In genomic region chr17:65697791-65698463, GRCm38 (mm10) we compare ENCODE assay signal across 14 mouse cellular contexts. TPM values are rescaled to one million over a fixed set of nuclear protein-coding genes. Genes with fewer than 3 reads are reported as not detected.
DNase-seq lines count a peak whose midpoint lies in the region; ATAC-seq and TF ChIP-seq lines count a peak whose summit lies in the region.
"Had no signal": no experiment of that assay in that cellular context is flagged by ENCODE, and none has a peak within 500 bp of the region (broad histone marks: within the 10 kb centered on the region; RNA-seq: fewer than 3 reads in every experiment).

No protein-coding gene starts in this region.

- no peaks in the 10 kb centered on the region for H3K36me3 ChIP-seq in kidney, postnatal 0 days (ENCODE audit: insufficient read depth, low read length)
- no peaks in the 10 kb centered on the region for H3K36me3 ChIP-seq in liver, embryonic 12.5 days
- H3K36me3 ChIP-seq in thymus, adult 2 months (ENCODE audit: control insufficient read depth, insufficient read depth, low read length): no peaks in the 10 kb centered on the region
- H3K36me3 ChIP-seq: G1E had no signal

- H3K27me3 ChIP-seq in kidney, postnatal 0 days (ENCODE audit: insufficient read depth, low read length): no peaks in the 10 kb centered on the region
- H3K27me3 ChIP-seq in liver, embryonic 12.5 days (replicated peaks): no peaks in the 10 kb centered on the region
- H3K27me3 ChIP-seq in thymus, adult 2 months (ENCODE audit: control insufficient read depth, insufficient read depth, low read length): no peaks in the 10 kb centered on the region

- peak; percentile 64; the same call in 1 of the 2 replicates for ATAC-seq in kidney, postnatal 0 days (replicated peaks; ENCODE audit: low FRiP score, low read depth)
- ATAC-seq in liver, embryonic 12.5 days: no peak
- ATAC-seq: forebrain, postnatal 0 days had no signal

- 0 out of 2 replicates have a peak overlapping the region, but pooled peaks have one; percentile 18 for H3K9ac ChIP-seq in kidney, postnatal 0 days (ENCODE audit: low read depth, low read length)
- no peak overlapping the region for H3K9ac ChIP-seq in liver, embryonic 12.5 days
- H3K9ac ChIP-seq: forebrain, postnatal 0 days had no signal

- H3K4me1 ChIP-seq in kidney, postnatal 0 days (replicated peaks; ENCODE audit: insufficient read depth, low read length): peaks cover 4% of the 10 kb centered on the region; the same call in 1 of the 2 replicates
- H3K4me1 ChIP-seq in liver, embryonic 12.5 days: no peaks in the 10 kb centered on the region
- H3K4me1 ChIP-seq in thymus, adult 2 months (replicated peaks; ENCODE audit: control insufficient read depth, insufficient read depth, low read length): no peaks in the 10 kb centered on the region

- H3K4me2 ChIP-seq in kidney, postnatal 0 days (ENCODE audit: low read length): no peak overlapping the region
- H3K4me2 ChIP-seq in liver, embryonic 12.5 days: no peak overlapping the region
- H3K4me2 ChIP-seq: liver, embryonic 11.5 days had no signal

- DNase-seq in 3134 (ENCODE audit: extremely low read depth, insufficient read length, low spot score) (peak; percentile 36), MN1 (ENCODE audit: low spot score) (peak; percentile 67)
- peak; percentile 73 to 77 for DNase-seq in cerebellum, postnatal 10 days
- DNase-seq in kidney, postnatal 0 days (ENCODE audit: low spot score): peak; percentile 79
- no peak for DNase-seq in thymus, adult 2 months
- no peak for DNase-seq in spleen, postnatal 36 days (ENCODE audit: low spot score in 2 of 2)
- DNase-seq in urinary bladder, postnatal 36 days (ENCODE audit: low spot score in 2 of 2): no peak
- DNase-seq: adrenal gland, postnatal 10 days; forebrain, postnatal 0 days had no signal

- H3K27ac ChIP-seq in kidney, postnatal 0 days: peak overlapping the region; percentile 13; the same call in 1 of the 2 replicates
- no peak overlapping the region for H3K27ac ChIP-seq in liver, embryonic 12.5 days
- H3K27ac ChIP-seq in thymus, adult 2 months (ENCODE audit: control insufficient read depth, insufficient read depth, low read length): no peak overlapping the region

- TF ChIP-seq CTCF in kidney, postnatal 0 days (IDR thresholded peaks at IDR 0.05; ENCODE audit: low read depth): no peak
- TF ChIP-seq CTCF in thymus, adult 2 months (IDR thresholded peaks at IDR 0.05; ENCODE audit: borderline replicate concordance, control insufficient read depth, extremely low read depth, insufficient read depth, low read length, poor library complexity): no peak

- H3K9me3 ChIP-seq in kidney, postnatal 0 days (replicated peaks; ENCODE audit: low read length): no peaks in the 10 kb centered on the region
- no peaks in the 10 kb centered on the region for H3K9me3 ChIP-seq in liver, embryonic 12.5 days (replicated peaks)
- H3K9me3 ChIP-seq: G1E had no signal

- H3K4me3 ChIP-seq in kidney, postnatal 0 days (replicated peaks; ENCODE audit: low read depth, low read length): no peak overlapping the region
- H3K4me3 ChIP-seq in liver, embryonic 12.5 days: no peak overlapping the region
- no peak overlapping the region for H3K4me3 ChIP-seq in thymus, adult 2 months (ENCODE audit: control insufficient read depth, insufficient read depth, low read length)

- WGBS in kidney, postnatal 0 days: 36% methylated on average over 12 of the region's 12 CpGs
- WGBS in liver, embryonic 12.5 days (ENCODE audit: insufficient replicate concordance): 76% methylated on average over 12 of the region's 12 CpGs
- WGBS in thymus, adult 2 months: 95% methylated on average over 12 of the region's 12 CpGs

- no peak for TF ChIP-seq POLR2A in thymus, adult 2 months (IDR thresholded peaks at IDR 0.05; ENCODE audit: control insufficient read depth, extremely low read depth, insufficient read depth, low read length, poor library complexity)

RNA-seq across cellular contexts. Expression of gene Txndc2, which starts 56.0 kb away (rescaled TPM):
- polyA plus RNA-seq in kidney, postnatal 0 days (2015; fragmentation: Nextera tagmentation; extraction: Ambion mirVana): not detected in 2 replicates
- polyA plus RNA-seq in liver, embryonic 12.5 days (2016; fragmentation: Nextera tagmentation; extraction: Ambion mirVana): not detected in 2 replicates
- polyA plus RNA-seq in thymus, adult 2 months (2012; rRNA removed): not detected in 2 replicates
- polyA plus RNA-seq: forebrain, postnatal 0 days; G1E; heart, embryonic 14.5 days; large intestine, adult 2 months; liver, embryonic 11.5 days had no signal

Comparison
In these comparisons a context has a peak if more than half of its experiments do, and no peak if none do; other contexts are left out.
1. DNase-seq: peak in 3134 (single experiment), MN1 (single experiment), cerebellum, postnatal 10 days (2 of 2) and kidney, postnatal 0 days (single experiment); none in thymus, adult 2 months (single experiment), spleen, postnatal 36 days (0 of 2) and urinary bladder, postnatal 36 days (0 of 2).